Mouse (Mus musculus) brain, embryonic 14.5 days (tissue): Measurements from ENCODE around the gene Fut2.

Experiments used
- CTCF ChIP-seq: fragments of 200-500 bp; IDR thresholded peaks from 2 replicates; pipeline ENCODE4 v1.5.1; 2012; ENCODE audit warnings: inconsistent platforms, mild to moderate bottlenecking, moderate library complexity, borderline replicate concordance; ENCODE audit not compliant: insufficient read depth, insufficient read length; ENCODE audit errors: extremely low read depth
- POLR2A ChIP-seq: fragments of 200-500 bp; IDR thresholded peaks from 2 replicates; pipeline ENCODE4 v1.6.1; 2012; ENCODE audit warnings: mild to moderate bottlenecking, inconsistent platforms, borderline replicate concordance; ENCODE audit not compliant: poor library complexity, insufficient read depth, insufficient read length, severe bottlenecking; ENCODE audit errors: extremely low read depth

GRCm38 (mm10) chr7:45665303-45666138 lies 673 bp downstream of the Fut2 start:
- TF ChIP-seq CTCF (no peak), POLR2A (no peak)
